ENCODE assay signal across 8 mouse cellular contexts in the genomic region with DNA sequence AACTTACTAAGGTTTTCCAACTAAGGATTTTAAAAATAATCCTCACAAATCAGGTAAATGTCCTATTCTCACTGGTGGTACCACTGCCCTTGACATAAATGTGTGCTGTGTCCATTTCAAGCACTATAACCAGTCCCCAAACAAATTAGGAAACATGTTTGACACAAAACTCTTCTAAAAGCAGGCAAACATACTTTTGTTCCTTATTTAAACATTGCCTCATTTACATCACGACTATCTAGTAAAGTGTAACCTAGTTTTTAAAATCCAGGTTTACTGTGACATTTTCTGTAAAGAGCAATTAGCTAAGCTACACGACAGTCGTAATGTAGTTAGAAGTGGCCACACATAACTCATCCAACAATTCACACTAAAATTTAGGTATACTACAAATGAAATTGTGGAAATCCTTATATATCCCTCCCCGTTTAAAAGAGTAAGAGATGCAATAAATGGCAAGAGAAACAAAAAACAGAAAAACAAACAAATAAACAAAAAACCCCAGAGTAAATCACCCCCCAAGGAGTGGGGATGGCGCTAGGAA. TPM values are rescaled to one million over a fixed set of nuclear protein-coding genes. Genes with fewer than 3 reads are reported as not detected.
DNase-seq lines count a peak whose midpoint lies in the region; ATAC-seq lines count a peak whose summit lies in the region.

No protein-coding gene starts in this region.

- intact Hi-C loops in heart, postnatal 25 days (cut with DNase I): no loop called here
- intact Hi-C loops in left cerebral cortex, postnatal 4 days (cut with DNase I): no loop called here

- H3K4me3 ChIP-seq in heart, embryonic 15.5 days: peak overlapping the region; percentile 90
- peak overlapping the region; percentile 76 for H3K4me3 ChIP-seq in hindbrain, embryonic 11.5 days (ENCODE audit: low read depth, low read length)
- H3K4me3 ChIP-seq in midbrain, embryonic 11.5 days (ENCODE audit: low read depth, low read length): peak overlapping the region; percentile 95

- peak overlapping the region; percentile 58 for H3K4me2 ChIP-seq in heart, embryonic 15.5 days
- H3K4me2 ChIP-seq in hindbrain, embryonic 11.5 days (replicated peaks; ENCODE audit: low read depth, low read length): peak overlapping the region; percentile 34
- H3K4me2 ChIP-seq in midbrain, embryonic 11.5 days: peak overlapping the region; percentile 61

- DNase-seq in heart, postnatal 25 days (ENCODE audit: low spot score): no peak
- DNase-seq in MEL-GATA-1-ER (ENCODE audit: extremely low read depth, low read depth): peak; percentile 19
- DNase-seq in hindbrain, embryonic 11.5 days (ENCODE audit: low spot score): peak; percentile 11
- DNase-seq in midbrain, embryonic 11.5 days (ENCODE audit: low spot score, missing footprints): peak; percentile 83
- DNase-seq in urinary bladder, adult 2 months (ENCODE audit: low spot score): no peak
- DNase-seq in left cerebral cortex, postnatal 4 days: no peak
- DNase-seq in left cerebral cortex, adult 9 months (ENCODE audit: low spot score in 2 of 2): no peak

- peak overlapping the region; percentile 58 for H3K27ac ChIP-seq in heart, embryonic 15.5 days
- no peak overlapping the region for H3K27ac ChIP-seq in hindbrain, embryonic 11.5 days (ENCODE audit: low read depth, low read length)
- 0 out of 2 replicates have a peak overlapping the region, but pooled peaks have one; percentile 17 for H3K27ac ChIP-seq in midbrain, embryonic 11.5 days (ENCODE audit: low read depth, low read length)

- peak overlapping the region; percentile 83 for H3K9ac ChIP-seq in heart, embryonic 15.5 days
- peak overlapping the region; percentile 68 for H3K9ac ChIP-seq in hindbrain, embryonic 11.5 days (ENCODE audit: low read depth, low read length)
- H3K9ac ChIP-seq in midbrain, embryonic 11.5 days (ENCODE audit: low read length): peak overlapping the region; percentile 89

- 4% methylated on average over 5 of the region's 5 CpGs for WGBS in heart, embryonic 15.5 days
- WGBS in hindbrain, embryonic 11.5 days: 7% methylated on average over 5 of the region's 5 CpGs
- WGBS in midbrain, embryonic 11.5 days: 6% methylated on average over 5 of the region's 5 CpGs

- H3K36me3 ChIP-seq in heart, embryonic 15.5 days: no peaks in the 10 kb centered on the region
- no peaks in the 10 kb centered on the region for H3K36me3 ChIP-seq in hindbrain, embryonic 11.5 days (ENCODE audit: control insufficient read depth, insufficient read depth, low read length)
- no peaks in the 10 kb centered on the region for H3K36me3 ChIP-seq in midbrain, embryonic 11.5 days (ENCODE audit: control insufficient read depth, insufficient read depth, low read length)

- no peaks in the 10 kb centered on the region for H3K27me3 ChIP-seq in heart, embryonic 15.5 days
- H3K27me3 ChIP-seq in hindbrain, embryonic 11.5 days (ENCODE audit: control insufficient read depth, insufficient read depth, low read length): no peaks in the 10 kb centered on the region
- no peaks in the 10 kb centered on the region for H3K27me3 ChIP-seq in midbrain, embryonic 11.5 days (ENCODE audit: control insufficient read depth, insufficient read depth, low read length)

- no peaks in the 10 kb centered on the region for H3K9me3 ChIP-seq in heart, embryonic 15.5 days (replicated peaks)
- H3K9me3 ChIP-seq in hindbrain, embryonic 11.5 days (ENCODE audit: control insufficient read depth, low read length): no peaks in the 10 kb centered on the region
- no peaks in the 10 kb centered on the region for H3K9me3 ChIP-seq in midbrain, embryonic 11.5 days (ENCODE audit: control insufficient read depth, low read length)

- H3K4me1 ChIP-seq in heart, embryonic 15.5 days (replicated peaks): no peaks in the 10 kb centered on the region
- no peaks in the 10 kb centered on the region; the same call in 1 of the 2 replicates for H3K4me1 ChIP-seq in hindbrain, embryonic 11.5 days (replicated peaks; ENCODE audit: control insufficient read depth, insufficient read depth, low read length)
- peaks cover 2% of the 10 kb centered on the region; the same call in 1 of the 2 replicates for H3K4me1 ChIP-seq in midbrain, embryonic 11.5 days (ENCODE audit: control insufficient read depth, insufficient read depth, low read length)

- ATAC-seq in heart, embryonic 15.5 days (replicated peaks; ENCODE audit: insufficient number of reproducible peaks, insufficient read depth, low FRiP score, low read depth): no peak
- no peak for ATAC-seq in hindbrain, embryonic 11.5 days (ENCODE audit: low FRiP score)
- no peak for ATAC-seq in midbrain, embryonic 11.5 days (ENCODE audit: low FRiP score)

RNA-seq across cellular contexts. Expression of gene Mbip, which starts 0.9 kb away (rescaled TPM):
- polyA plus RNA-seq in heart, embryonic 15.5 days (2015; fragmentation: Nextera tagmentation; extraction: Ambion mirVana): 20.4 and 24.5 TPM in 2 replicates
- 1 to 10 TPM; 6.5 to 7.8 TPM for total RNA-seq in heart, postnatal 25 days (2021)
- 43.3 and 51.3 TPM in 2 replicates for polyA plus RNA-seq in hindbrain, embryonic 11.5 days (2014; fragmentation: Nextera tagmentation; extraction: Ambion mirVana)
- polyA plus RNA-seq in midbrain, embryonic 11.5 days (2014; fragmentation: Nextera tagmentation; extraction: Ambion mirVana): 46.0 and 54.0 TPM in 2 replicates
- polyA plus RNA-seq in urinary bladder, adult 2 months (2012; rRNA removed): 19.8 and 25.9 TPM in 2 replicates
- 10 to 100 TPM; 22.4 to 22.5 TPM for total RNA-seq in left cerebral cortex, postnatal 4 days (2021)

Comparison
In these comparisons a context has a peak if more than half of its experiments do, and no peak if none do; other contexts are left out.
1. DNase-seq: peak in MEL-GATA-1-ER (single experiment), hindbrain, embryonic 11.5 days (single experiment) and midbrain, embryonic 11.5 days (single experiment); none in heart, postnatal 25 days (single experiment), urinary bladder, adult 2 months (single experiment), left cerebral cortex, postnatal 4 days (single experiment) and left cerebral cortex, adult 9 months (0 of 2).
2. Peak in every context shown above with its lines, with median percentiles within 50 percentile points of each other: H3K4me2 ChIP-seq, H3K4me3 ChIP-seq and H3K9ac ChIP-seq.